Mouse (Mus musculus): ENCODE measurements around the gene Kbtbd2. TPM values are rescaled to one million over a fixed set of nuclear protein-coding genes. Genes with fewer than 3 reads are reported as not detected.

Kbtbd2 gene
- polyA plus RNA-seq, 1 experiment from 2014 or later: 35.0 TPM

DNA sequence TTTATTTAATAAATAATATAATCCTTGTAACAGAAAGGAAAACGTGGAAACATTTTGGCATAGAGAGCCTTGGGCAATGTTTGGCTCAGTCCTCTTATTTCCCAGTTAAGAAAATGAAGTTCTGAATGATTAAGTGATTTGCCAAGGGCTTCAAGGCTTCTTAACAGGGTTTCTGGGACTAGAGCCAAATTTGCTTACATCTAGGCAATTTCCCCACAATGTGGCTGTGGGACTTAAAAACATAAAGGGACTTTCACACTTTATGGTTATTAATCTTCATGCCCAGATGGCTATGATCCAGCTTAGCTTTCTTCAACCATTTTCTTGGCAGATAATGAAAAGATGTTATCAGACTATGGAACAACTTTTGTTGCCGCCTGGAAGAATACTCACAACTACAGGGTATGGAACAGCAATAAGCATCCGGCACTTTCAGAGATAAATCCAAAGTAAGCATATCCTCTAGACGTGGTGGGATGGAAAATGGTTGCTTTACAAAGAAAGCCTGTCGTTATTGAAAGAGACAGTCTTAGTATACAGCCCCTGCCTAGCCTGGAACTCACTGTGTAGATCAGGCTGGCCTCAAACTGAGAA lies 51.6 kb downstream of the Kbtbd2 start:
- H3K4me3 ChIP-seq (ENCODE audit: low read depth, low read length): no peak overlapping the region
- ATAC-seq (replicated peaks; ENCODE audit: insufficient number of reproducible peaks, low FRiP score, low TSS enrichment, low read depth) (no peak), DNase-seq (ENCODE audit: low spot score) (no peak)
- no peaks in the 10 kb centered on the region for H3K9me3 ChIP-seq (replicated peaks; ENCODE audit: control insufficient read depth, low read length)
- H3K27me3 ChIP-seq (ENCODE audit: control insufficient read depth, insufficient read depth, low read length): no peaks in the 10 kb centered on the region
- H3K4me2 ChIP-seq (ENCODE audit: low read depth, low read length): no peak overlapping the region
- H3K4me1 ChIP-seq (ENCODE audit: control insufficient read depth, insufficient read depth, low read length): no peaks in the 10 kb centered on the region
- H3K9ac ChIP-seq (replicated peaks; ENCODE audit: low read length): no peak overlapping the region
- H3K36me3 ChIP-seq (replicated peaks; ENCODE audit: control insufficient read depth, insufficient read depth, low read depth, low read length): peaks cover 3% of the 10 kb centered on the region; the same call in 1 of the 2 replicates
- no peak overlapping the region for H3K27ac ChIP-seq (replicated peaks; ENCODE audit: low read depth, low read length)
- 86% methylated on average over 5 of the region's 5 CpGs for WGBS

- H3K4me2 ChIP-seq (ENCODE audit: low read depth, low read length): no peak overlapping the region
- H3K4me3 ChIP-seq (ENCODE audit: low read depth, low read length): no peak overlapping the region
- H3K4me1 ChIP-seq (ENCODE audit: control insufficient read depth, insufficient read depth, low read length): no peaks in the 10 kb centered on the region
- no peak overlapping the region for H3K27ac ChIP-seq (replicated peaks; ENCODE audit: low read depth, low read length)
- H3K27me3 ChIP-seq (ENCODE audit: control insufficient read depth, insufficient read depth, low read length): no peaks in the 10 kb centered on the region
- DNase-seq (ENCODE audit: low spot score) (no peak), ATAC-seq (replicated peaks; ENCODE audit: insufficient number of reproducible peaks, low FRiP score, low TSS enrichment, low read depth) (no peak)
- no peaks in the 10 kb centered on the region; the same call in 1 of the 2 replicates for H3K36me3 ChIP-seq (replicated peaks; ENCODE audit: control insufficient read depth, insufficient read depth, low read depth, low read length)
- no peak overlapping the region for H3K9ac ChIP-seq (replicated peaks; ENCODE audit: low read length)
- 78% methylated on average over 2 of the region's 2 CpGs for WGBS
- no peaks in the 10 kb centered on the region for H3K9me3 ChIP-seq (replicated peaks; ENCODE audit: control insufficient read depth, low read length)
These were observed 65.1 kb downstream of the Kbtbd2 start for GRCm38 (mm10) chr6:56732545-56732944.

Other genes starting within 250 kb of the Kbtbd2 start
- gene Pde1c, start 228.7 kb downstream of the Kbtbd2 start, polyA plus RNA-seq (2014; fragmentation: Nextera tagmentation; extraction: Ambion mirVana): 2.7 and 4.8 TPM in 2 replicates
- gene Lsm5, start 93.1 kb downstream of the Kbtbd2 start, polyA plus RNA-seq (2014; fragmentation: Nextera tagmentation; extraction: Ambion mirVana): 222 and 263 TPM in 2 replicates
- gene Avl9, start 82.9 kb downstream of the Kbtbd2 start, polyA plus RNA-seq (2014; fragmentation: Nextera tagmentation; extraction: Ambion mirVana): 19.8 and 20.2 TPM in 2 replicates
- 82.1 and 86.9 TPM in 2 replicates for gene Fkbp9, start 34.2 kb upstream of the Kbtbd2 start, polyA plus RNA-seq (2014; fragmentation: Nextera tagmentation; extraction: Ambion mirVana)
- 80.5 and 85.2 TPM in 2 replicates for gene Nt5c3, start 126.1 kb upstream of the Kbtbd2 start, polyA plus RNA-seq (2014; fragmentation: Nextera tagmentation; extraction: Ambion mirVana)
- 0.29 and 0.49 TPM in 2 replicates for gene Vmn1r4, start 126.2 kb upstream of the Kbtbd2 start, polyA plus RNA-seq (2014; fragmentation: Nextera tagmentation; extraction: Ambion mirVana)
- gene Vmn1r5, start 172.5 kb upstream of the Kbtbd2 start, polyA plus RNA-seq (2014; fragmentation: Nextera tagmentation; extraction: Ambion mirVana): 0.06 TPM in 1 of 2 replicates, not detected in the other
- not detected in 2 replicates for gene Vmn1r6, start 199.4 kb upstream of the Kbtbd2 start, polyA plus RNA-seq (2014; fragmentation: Nextera tagmentation; extraction: Ambion mirVana)
- not detected in 2 replicates for gene Vmn1r7, start 227.5 kb upstream of the Kbtbd2 start, polyA plus RNA-seq (2014; fragmentation: Nextera tagmentation; extraction: Ambion mirVana)
- not detected in 2 replicates for gene Vmn1r8, start 234.5 kb upstream of the Kbtbd2 start, polyA plus RNA-seq (2014; fragmentation: Nextera tagmentation; extraction: Ambion mirVana)